Mouse (Mus musculus) intestine, postnatal 0 days (tissue): Measurements from ENCODE around the gene Nectin3. TPM values are rescaled to one million over a fixed set of nuclear protein-coding genes. Genes with fewer than 3 reads are reported as not detected.
A peak's percentile ranks its signal among the peaks of the same experiment; 100 is the strongest.

Experiments used
- ATAC-seq: fragments of 200-750 bp; cut with Nextera tagmentation; 2 replicates; pipeline ENCODE4 v1.8.0; 2017; ENCODE audit warnings: mild to moderate bottlenecking, moderate TSS enrichment, moderate library complexity
- H3K27ac ChIP-seq: fragments of 300-500 bp; sonication (generic); 2 replicates; pipeline ENCODE4 v1.5.1; 2014; ENCODE audit warnings: mild to moderate bottlenecking, low read depth, low read length, moderate library complexity
- H3K27me3 ChIP-seq: fragments of 300-500 bp; sonication (generic); replicated peaks from 2 replicates; pipeline ENCODE4 v1.6.1; 2014; ENCODE audit warnings: low read length, mixed read lengths; ENCODE audit not compliant: control insufficient read depth, insufficient read depth
- H3K36me3 ChIP-seq: fragments of 300-500 bp; sonication (generic); 2 replicates; pipeline ENCODE4 v1.6.1; 2014; ENCODE audit warnings: mild to moderate bottlenecking, moderate library complexity; ENCODE audit not compliant: control insufficient read depth, insufficient read depth
- H3K4me1 ChIP-seq: fragments of 300-500 bp; sonication (generic); replicated peaks from 2 replicates; pipeline ENCODE4 v1.6.1; 2014; ENCODE audit warnings: antibody characterized with exemption, low read length, mixed read lengths; ENCODE audit not compliant: control insufficient read depth, insufficient read depth
- H3K4me2 ChIP-seq: fragments of 300-500 bp; sonication (generic); replicated peaks from 2 replicates; pipeline ENCODE4 v1.6.1; 2014; ENCODE audit warnings: low read depth, mild to moderate bottlenecking, moderate library complexity
- H3K4me3 ChIP-seq: fragments of 300-500 bp; sonication (generic); 2 replicates; pipeline ENCODE4 v1.5.1; 2014; ENCODE audit warnings: low read depth, low read length
- H3K9ac ChIP-seq: fragments of 300-500 bp; sonication (generic); 2 replicates; pipeline ENCODE4 v1.6.1; 2014; ENCODE audit warnings: mild to moderate bottlenecking, low read depth, low read length
- H3K9me3 ChIP-seq: fragments of 300-500 bp; sonication (generic); 2 replicates; pipeline ENCODE4 v1.6.1; 2016; ENCODE audit warnings: mixed run types; ENCODE audit not compliant: control insufficient read depth
- CTCF ChIP-seq: sonication (generic); IDR thresholded peaks from 2 replicates; pipeline ENCODE4 v1.5.1; 2016; ENCODE audit warnings: low read depth, mild to moderate bottlenecking, control low read depth, antibody characterized with exemption, moderate library complexity
- WGBS: fragments of 180-500 bp; shearing (Covaris S2); extraction: QIAGEN DNeasy Blood & Tissue Kit; methylation state at CpG from one replicate; pipeline ENCODE4 v1.1.7; 2014; 5-methylcytosine and 5-hydroxymethylcytosine counted together
- polyA plus RNA-seq: library from polyadenylated mRNA; unstranded; fragments of >200 nt; fragmentation: Nextera tagmentation; extraction: Ambion mirVana; gene quantifications from 2 replicates; pipeline ENCODE4 v1.2.1, GENCODE M21; 2015

Gene Nectin3
- polyA plus RNA-seq, 1 experiment from 2014 or later, result 36.7 TPM

GRCm38 (mm10) chr16:46496889-46497685 lies 1.2 kb downstream of the Nectin3 start:
- ATAC-seq, result peak; percentile 92
- Histone ChIP-seq H3K9ac (peak overlapping the region; percentile 96), H3K36me3 (no peaks in the 10 kb centered on the region), H3K4me3 (peak overlapping the region; percentile 91), H3K27me3 (no peaks in the 10 kb centered on the region), H3K4me1 (peaks cover 8% of the 10 kb centered on the region), H3K4me2 (peak overlapping the region; percentile 81), H3K9me3 (no peaks in the 10 kb centered on the region), H3K27ac (peak overlapping the region; percentile 98)
- no peak; the same call in 1 of the 2 replicates for TF ChIP-seq CTCF
- WGBS, result under 1% methylated on average over 65 of the region's 78 CpGs

GRCm38 (mm10) chr16:46496031-46496868 lies 2.1 kb downstream of the Nectin3 start:
- Histone ChIP-seq H3K27ac (peak overlapping the region; percentile 98), H3K4me2 (peak overlapping the region; percentile 81), H3K36me3 (no peaks in the 10 kb centered on the region), H3K4me1 (peaks cover 8% of the 10 kb centered on the region), H3K9ac (peak overlapping the region; percentile 96), H3K4me3 (peak overlapping the region; percentile 91), H3K27me3 (no peaks in the 10 kb centered on the region), H3K9me3 (no peaks in the 10 kb centered on the region)
- no peak; the same call in 1 of the 2 replicates for TF ChIP-seq CTCF
- peak; percentile 73 for ATAC-seq
- WGBS, result under 1% methylated on average over 89 of the region's 96 CpGs

- Histone ChIP-seq H3K9ac (no peak overlapping the region), H3K4me2 (peak overlapping the region; percentile 81), H3K27ac (no peak overlapping the region), H3K36me3 (no peaks in the 10 kb centered on the region), H3K9me3 (no peaks in the 10 kb centered on the region), H3K4me1 (peaks cover 8% of the 10 kb centered on the region), H3K27me3 (no peaks in the 10 kb centered on the region), H3K4me3 (peak overlapping the region; percentile 91)
- no peak for TF ChIP-seq CTCF
- 8% methylated on average over 3 of the region's 3 CpGs for WGBS
- no peak for ATAC-seq
These were observed 3.1 kb downstream of the Nectin3 start for GRCm38 (mm10) chr16:46495201-46495600.

GRCm38 (mm10) chr16:46487436-46488097 lies 10.8 kb downstream of the Nectin3 start:
- no peaks in the 10 kb centered on the region for H3K9me3 ChIP-seq
- H3K4me2 ChIP-seq, result no peak overlapping the region
- no peak overlapping the region for H3K4me3 ChIP-seq
- ATAC-seq, result peak; percentile 51; the same call in 1 of the 2 replicates
- 47% methylated on average over 3 of the region's 3 CpGs for WGBS
- TF ChIP-seq CTCF, result peak; percentile 84
- H3K36me3 ChIP-seq, result no peaks in the 10 kb centered on the region
- H3K27ac ChIP-seq, result no peak overlapping the region
- H3K27me3 ChIP-seq, result no peaks in the 10 kb centered on the region
- no peak overlapping the region for H3K9ac ChIP-seq
- H3K4me1 ChIP-seq, result no peaks in the 10 kb centered on the region

GRCm38 (mm10) chr16:46477336-46477735 lies 21.0 kb downstream of the Nectin3 start:
- H3K4me3 ChIP-seq, result no peak overlapping the region

DNA sequence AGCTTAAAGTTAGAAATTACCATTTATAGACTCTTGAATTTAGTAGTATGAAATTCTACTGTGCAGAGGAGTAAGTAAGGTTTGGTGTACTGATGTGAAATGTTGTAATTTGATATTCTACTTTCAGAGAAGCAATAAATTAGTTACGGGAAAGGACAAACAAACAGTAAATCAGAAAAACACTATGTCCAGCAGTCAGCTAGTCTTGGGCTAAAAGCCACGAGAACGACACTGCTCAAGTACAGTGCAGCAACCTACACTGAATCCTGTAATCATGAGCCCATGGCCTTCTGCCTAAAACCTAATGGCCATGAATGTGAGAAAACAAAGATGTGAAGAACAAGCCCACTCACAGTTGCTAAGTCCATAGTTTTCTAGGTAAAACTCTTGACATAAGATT lies 46.9 kb downstream of the Nectin3 start:
- ATAC-seq, result no peak
- no peaks in the 10 kb centered on the region for H3K4me1 ChIP-seq
- no peak overlapping the region for H3K27ac ChIP-seq
- no peak overlapping the region for H3K9ac ChIP-seq
- no peak for TF ChIP-seq CTCF
- H3K27me3 ChIP-seq, result no peaks in the 10 kb centered on the region
- WGBS, result 64% methylated on average over 3 of the region's 3 CpGs
- H3K4me2 ChIP-seq, result no peak overlapping the region
- H3K36me3 ChIP-seq, result peaks cover 27% of the 10 kb centered on the region
- no peaks in the 10 kb centered on the region for H3K9me3 ChIP-seq
- H3K4me3 ChIP-seq, result no peak overlapping the region

More at GRCm38 (mm10) chr16:46477336-46477735, 21.0 kb downstream of the Nectin3 start:
- Histone ChIP-seq H3K9me3 (no peaks in the 10 kb centered on the region), H3K4me1 (no peaks in the 10 kb centered on the region), H3K27ac (no peak overlapping the region), H3K36me3 (no peaks in the 10 kb centered on the region), H3K27me3 (no peaks in the 10 kb centered on the region), H3K4me2 (no peak overlapping the region), H3K9ac (no peak overlapping the region)
- WGBS, result 48% methylated on average over 3 of the region's 3 CpGs
- no peak for ATAC-seq
- no peak for TF ChIP-seq CTCF
